Mouse (Mus musculus) left cerebral cortex, postnatal 4 days (tissue): ENCODE results near the gene E130308A19Rik. TPM values are rescaled to one million over a fixed set of nuclear protein-coding genes. Genes with fewer than 3 reads are reported as not detected.

Source experiments
- DNase-seq: peaks from one replicate; pipeline ENCODE4 v3.0.0-alpha.2; 2022
- intact Hi-C: fragments of 180-260 bp; cut with DNase I; formaldehyde crosslinking; loops from one replicate; pipeline ENCODE4 v1.15.1; 2025
- total RNA-seq, 2 experiments: library from RNA; stranded (reverse); gene quantifications; 2 replicates each; pipeline ENCODE4 v1.2.3; 2021

Gene E130308A19Rik
- total RNA-seq, 2 experiments from 2014 or later: 17.7 to 19.2 TPM

DNA sequence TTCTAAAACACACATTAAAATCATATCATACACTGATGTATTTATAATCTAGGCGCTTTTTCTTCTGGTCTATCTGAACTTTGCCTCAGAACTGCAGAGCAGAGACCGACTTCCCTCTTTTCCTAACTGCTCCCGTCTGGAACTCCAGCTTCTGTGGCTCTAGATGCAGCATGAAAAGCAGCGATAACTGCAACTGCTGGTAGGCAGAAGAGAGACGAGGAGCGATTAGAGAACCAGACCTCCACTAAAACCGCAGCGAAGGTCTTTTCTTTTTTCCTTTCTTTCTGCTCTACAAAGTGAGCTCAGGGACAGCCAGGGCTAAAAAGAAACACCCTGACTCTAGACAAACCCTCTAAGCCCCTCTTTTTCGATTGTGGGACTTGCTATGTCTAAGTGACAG, 4.1 kb downstream of the E130308A19Rik start:
- intact Hi-C loops: no loop called here
- DNase-seq: no peak

DNA sequence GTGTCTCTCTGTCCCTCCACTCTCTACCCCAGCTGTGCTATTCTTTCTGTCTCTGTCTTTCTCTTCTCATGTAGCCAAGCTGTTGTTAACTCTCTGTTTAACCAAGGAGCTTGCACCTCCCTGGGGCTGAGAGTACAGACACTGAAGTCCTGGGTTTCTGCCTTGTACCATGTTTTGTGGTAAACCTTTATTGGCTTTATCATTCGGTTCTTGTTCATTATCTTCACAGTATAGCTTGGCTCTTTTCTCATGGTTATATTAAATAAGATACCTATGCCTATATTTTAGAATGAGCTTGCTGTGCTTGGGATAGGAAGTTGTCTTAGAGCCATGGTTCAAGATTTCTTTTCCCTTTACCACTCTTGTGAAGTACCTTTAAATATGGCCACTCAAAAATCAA, 8.5 kb downstream of the E130308A19Rik start:
- intact Hi-C loops: no loop called here

DNA sequence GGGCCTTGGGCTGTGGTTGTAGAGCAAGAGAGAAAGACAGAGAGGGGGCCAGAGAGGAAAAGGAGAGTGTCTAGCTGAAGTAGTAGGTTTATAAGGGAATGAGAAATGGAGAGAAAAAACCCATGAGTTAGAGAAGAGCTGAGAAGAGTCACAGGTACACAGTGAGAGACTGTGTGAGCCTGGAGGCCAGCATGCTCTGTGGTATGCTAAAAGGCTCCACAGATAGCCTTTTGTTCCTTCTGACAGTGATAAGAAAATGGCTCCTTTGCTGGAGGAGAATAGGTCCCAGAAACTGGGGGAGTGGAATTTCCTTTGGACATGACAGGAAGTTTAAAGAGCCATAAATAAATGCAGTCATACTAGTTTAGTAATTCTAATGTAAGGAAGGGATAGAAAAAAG, 13.2 kb downstream of the E130308A19Rik start:
- intact Hi-C loops: no loop called here
- no peak for DNase-seq

More for the DNA sequence above, 8.5 kb downstream of the E130308A19Rik start:
- no peak for DNase-seq

DNA sequence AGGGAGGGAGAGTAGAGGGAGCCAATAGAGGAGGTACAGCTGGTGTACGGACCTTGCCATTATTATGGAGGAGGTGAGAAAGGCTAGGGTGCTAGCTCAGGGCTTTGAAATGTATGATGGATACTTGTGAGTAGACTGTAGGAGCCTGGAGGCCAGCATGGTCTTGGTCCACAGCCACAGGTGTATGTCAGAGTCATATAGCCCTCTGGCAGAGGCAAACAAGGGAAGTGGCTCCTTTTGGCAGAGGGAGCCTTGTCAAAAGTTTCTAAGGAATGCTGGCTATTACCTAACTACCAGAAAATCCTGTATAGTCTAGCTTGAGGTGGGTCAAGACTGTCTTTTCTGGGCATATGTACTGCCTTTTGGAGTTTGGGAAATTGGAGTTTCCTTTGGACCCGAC, 14.7 kb downstream of the E130308A19Rik start:
- DNase-seq: no peak
- intact Hi-C loops: no loop called here

DNA sequence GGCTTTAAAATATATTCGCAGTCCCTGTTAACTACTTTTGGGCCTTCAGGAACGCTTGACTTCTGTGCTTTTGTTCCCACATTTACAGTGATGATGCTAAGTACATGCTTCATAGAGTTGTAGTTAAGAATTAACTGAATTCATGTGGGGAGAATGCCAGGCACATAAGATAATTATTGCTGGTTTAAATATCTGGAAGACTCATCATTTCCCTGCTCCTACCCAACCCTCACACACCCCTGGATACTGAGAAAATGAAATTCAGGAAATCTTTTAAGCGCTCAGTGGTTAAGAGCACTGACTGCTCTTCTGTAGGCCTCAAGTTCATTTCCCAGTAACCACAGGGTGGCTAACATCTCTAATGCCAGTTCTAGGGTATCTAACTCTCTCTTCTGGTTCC, 16.0 kb downstream of the E130308A19Rik start:
- no peak for DNase-seq
- intact Hi-C loops: no loop called here

DNA sequence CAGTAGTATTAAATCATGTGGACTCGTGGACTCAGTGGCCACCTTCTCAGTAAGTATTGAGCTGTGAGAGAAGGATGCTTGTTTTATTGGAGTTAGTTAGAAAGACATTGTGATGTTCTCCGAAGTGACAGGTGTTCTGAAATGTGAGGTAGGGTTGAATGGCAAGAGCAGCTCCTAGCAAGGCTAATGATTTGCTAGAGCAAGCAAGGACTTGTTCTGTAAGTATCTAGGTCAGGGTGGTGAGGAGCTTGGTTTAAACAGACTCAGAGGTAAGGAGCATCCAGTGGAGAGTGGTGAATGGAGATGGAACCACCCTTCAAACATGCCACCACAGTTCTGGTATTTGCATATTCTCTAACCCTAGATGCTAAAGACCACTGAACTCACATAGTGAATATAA, 16.6 kb downstream of the E130308A19Rik start:
- intact Hi-C loops: no loop called here

DNA sequence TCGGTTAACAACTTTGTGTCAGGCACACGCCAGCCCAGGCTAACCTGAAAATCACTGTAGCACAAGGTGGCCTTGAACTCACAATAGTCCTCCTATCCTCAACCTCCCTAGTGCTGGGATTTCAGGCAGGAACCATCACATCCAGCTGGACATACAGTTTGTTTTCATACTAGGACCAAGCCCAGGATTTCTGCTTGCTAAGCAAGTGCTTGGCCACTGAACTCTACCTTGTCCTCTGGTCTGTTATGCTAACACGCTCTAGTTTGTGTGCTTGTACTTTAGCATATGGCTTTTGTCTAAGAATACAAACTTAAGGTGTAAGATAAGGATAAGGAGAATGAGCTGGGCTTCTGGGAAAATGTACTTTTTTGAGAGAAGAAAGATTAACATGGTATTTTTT, 18.4 kb downstream of the E130308A19Rik start:
- no peak for DNase-seq
- intact Hi-C loops: no loop called here

More for the DNA sequence above, 16.6 kb downstream of the E130308A19Rik start:
- DNase-seq: no peak

DNA sequence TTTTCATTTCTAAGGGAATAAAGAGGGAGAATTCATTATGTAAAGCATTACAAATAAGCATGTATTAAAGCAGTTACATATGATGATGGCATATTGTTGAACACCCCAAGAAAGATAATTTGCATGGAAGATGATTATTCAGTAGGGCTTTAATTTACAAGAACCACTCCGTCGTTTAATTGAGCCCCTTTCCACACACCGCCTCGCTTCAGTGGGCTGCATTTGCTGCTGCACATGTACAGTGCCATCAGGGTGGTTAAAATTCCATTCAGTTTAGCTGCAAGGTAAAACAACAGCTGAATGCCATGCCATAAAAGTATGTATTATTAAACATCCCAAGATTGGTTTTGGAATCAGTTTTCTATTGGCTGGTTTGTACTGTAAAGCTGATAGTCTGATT, 19.0 kb downstream of the E130308A19Rik start:
- intact Hi-C loops: no loop called here
- DNase-seq: no peak

DNA sequence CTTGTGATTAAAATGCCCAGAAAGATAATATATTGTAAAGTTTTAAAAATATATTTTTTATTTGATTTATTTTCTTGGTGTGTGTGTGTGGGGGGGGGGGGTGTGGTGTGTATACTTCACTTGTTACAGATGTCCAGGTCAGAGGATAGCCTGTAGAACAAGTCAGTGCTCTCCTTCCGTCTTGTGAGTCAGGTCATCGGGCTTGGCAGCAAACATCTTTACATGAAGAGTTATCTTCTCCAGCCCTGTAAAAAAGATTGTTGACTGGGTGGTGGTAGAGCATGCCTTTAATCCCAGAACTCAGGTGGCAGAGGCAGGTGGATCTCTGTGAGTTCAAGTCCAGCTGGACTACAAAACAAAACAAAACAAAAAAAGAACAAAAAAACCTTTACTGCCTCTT, 19.6 kb downstream of the E130308A19Rik start:
- intact Hi-C loops: no loop called here
- DNase-seq: no peak

DNA sequence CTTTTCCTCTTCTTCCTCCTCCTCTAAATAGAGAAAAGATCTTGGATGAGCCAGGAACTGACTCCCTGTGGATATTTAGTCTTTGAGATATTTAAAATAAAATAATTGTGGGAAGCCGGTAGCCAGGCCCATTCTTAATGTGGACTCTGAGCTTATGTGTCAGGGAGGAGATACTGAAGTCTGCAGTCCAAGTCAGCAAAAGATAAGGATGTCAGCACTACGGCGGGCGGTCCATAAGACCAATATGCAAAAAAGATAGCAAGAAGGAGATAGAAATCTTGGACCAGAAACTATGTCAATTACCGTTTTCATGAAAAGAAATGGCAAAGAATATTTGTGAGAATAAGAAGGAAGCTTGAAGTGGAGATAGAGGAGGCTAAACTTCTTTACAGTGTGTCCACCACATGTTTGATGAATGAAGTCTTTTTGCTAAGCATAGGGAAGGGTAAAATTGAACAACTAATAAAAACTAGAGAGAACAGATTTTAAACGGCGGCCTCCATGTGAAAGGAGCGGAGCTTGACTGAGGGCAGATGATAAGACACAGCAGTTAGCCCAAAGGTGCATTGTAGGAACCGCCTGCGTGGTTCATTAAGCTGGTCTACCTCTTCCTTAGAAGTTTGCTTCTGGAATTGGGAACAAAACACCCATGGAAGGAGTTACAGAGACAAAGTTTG, 20.1 kb downstream of the E130308A19Rik start:
- intact Hi-C loops: no loop called here
- DNase-seq: no peak

DNA sequence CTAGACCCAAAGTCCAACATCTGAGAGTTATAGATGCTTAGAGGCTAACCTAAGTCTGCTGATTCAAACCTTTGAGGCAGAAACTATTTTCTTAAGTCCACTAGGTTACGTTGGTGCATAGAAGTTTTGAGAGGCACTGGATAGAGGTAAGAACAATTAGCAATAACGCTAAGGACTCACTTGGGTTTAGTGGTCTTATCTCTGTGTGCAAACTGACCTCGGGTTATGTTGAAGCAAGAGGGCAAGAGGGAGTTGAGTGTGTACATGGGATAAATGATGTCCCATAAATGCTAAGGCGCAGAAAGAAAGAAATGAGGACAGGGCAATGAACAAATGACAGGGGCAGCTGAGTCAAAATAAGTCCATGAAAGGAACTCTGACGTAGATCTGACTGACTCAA, 23.1 kb downstream of the E130308A19Rik start:
- no peak for DNase-seq
- intact Hi-C loops: no loop called here

DNA sequence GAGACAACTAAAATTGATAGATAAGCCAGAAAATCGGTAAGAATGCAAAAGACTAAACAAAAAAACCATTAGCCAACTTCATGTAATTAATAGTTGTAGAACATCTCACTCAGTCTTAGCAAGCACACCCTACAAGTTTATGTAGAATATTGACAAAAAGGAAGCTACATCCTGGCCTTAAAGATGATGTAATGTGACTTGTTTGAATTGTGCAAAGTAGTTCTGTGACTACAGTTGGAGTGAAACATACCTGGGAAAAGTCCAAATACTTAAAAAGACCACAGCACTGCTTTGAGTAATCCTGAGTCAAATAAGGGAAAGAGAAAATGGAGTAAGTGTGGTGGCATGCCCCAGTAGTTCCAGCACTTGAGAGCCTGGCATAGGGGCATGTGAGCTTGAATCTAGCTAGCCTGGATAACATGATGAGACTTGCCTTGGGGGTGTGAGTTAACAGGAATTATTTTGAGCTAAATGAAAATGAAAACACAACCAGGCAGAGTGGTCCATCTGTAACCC, 26.2 kb downstream of the E130308A19Rik start:
- intact Hi-C loops: no loop called here
- no peak for DNase-seq

DNA sequence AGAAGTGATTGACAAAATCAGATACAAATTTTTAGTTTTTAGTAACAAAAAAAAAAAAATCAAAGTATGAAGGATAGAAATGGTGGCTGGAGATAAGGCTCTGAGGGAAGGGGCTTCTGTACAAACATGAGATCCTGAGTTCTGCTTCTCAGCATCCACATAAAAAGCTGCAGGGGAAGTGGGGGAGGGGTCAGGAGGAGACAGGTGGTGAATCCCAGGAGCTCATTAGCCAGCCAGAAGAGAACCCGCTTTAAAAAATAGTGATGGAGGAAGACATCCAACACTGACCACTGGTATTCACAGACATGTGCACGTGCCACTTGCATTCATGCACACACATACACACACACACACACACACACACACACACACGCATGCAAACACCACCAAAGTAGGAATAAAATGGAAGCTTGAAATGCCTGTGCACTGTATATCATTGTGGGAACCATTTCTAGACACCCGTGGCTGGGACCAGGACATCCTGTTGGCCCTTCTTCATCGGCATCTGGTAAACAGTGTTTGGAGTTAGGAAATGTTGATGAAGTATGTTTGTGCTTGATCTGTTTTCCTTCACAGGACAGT, 30.1 kb downstream of the E130308A19Rik start:
- peak; percentile 10 for DNase-seq
- intact Hi-C loops: no loop called here

DNA sequence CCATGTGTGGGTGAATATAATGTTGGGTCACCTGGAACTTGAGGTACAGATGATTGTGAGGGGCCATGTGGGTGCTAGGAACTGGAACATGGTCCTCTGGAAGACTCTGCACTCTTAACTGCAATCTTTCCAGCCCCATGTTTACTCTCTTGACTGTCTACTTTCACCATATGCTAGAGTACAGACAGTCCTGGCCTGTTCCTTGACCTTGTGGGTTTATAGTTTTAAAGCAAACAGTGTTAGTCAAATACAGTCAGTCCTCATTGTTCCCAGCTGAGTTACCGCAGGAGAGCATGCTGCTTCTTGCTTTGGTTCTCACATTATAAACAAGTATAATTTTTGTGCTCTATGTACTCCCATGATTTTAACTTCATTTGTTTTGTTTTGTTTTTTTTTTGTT, 36.2 kb downstream of the E130308A19Rik start:
- DNase-seq: no peak
- intact Hi-C loops: no loop called here

DNA sequence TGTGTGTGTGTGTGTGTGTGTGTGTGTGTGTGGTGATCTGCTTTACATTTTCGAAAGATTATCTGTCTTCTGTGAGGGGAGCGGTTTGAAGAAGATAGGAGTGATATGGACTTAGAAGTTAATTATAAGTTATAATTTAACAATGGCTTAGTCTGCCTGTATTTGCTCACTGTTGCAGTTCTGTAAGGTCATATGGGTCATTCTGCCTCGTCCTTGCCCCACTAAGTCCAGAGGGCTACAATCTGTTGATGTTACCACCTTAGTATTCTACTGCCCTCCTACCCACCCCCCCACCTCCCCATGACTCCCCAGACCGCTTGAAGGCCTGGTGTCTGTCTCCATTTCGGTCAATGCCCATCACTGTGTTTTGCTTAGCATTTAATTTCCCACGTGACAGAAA, 37.4 kb downstream of the E130308A19Rik start:
- intact Hi-C loops: no loop called here
- no peak for DNase-seq

DNA sequence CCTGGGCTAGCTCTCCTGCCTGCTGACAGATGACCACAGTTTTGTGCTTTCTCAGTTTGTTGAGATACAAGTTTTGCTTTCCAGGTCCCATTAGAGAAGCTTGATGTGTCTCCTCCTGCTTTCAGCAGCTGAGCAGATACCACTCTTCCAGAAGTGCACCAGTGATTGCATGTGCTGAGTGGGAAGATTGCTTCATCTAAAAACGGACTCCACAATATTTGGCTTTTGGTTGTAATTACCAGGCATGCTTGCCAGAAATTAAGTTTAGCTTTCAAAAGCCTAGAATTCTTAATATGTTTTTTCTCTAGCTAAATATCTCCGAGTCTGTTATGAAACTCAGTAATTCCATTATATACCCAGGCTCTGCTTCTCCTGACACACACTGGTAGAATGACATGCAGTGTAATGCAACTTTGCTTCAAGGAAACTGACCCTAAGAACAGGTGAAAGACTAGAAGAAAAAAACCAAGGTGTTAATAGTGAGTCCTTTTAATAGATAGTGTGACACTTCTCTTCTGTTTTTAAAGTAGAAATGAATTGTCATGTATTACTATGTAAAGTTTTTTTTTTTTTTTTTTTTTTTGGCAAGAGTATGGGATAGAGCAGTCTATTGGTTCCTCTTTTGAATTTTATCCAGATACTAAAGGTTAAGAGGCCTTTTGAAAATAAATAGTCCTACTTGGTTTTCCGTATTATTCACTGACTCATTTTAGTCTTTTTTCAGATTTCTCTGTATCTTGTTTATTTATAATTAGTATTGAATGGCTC, 40.7 kb downstream of the E130308A19Rik start:
- DNase-seq: no peak
- intact Hi-C loops: no loop called here

DNA sequence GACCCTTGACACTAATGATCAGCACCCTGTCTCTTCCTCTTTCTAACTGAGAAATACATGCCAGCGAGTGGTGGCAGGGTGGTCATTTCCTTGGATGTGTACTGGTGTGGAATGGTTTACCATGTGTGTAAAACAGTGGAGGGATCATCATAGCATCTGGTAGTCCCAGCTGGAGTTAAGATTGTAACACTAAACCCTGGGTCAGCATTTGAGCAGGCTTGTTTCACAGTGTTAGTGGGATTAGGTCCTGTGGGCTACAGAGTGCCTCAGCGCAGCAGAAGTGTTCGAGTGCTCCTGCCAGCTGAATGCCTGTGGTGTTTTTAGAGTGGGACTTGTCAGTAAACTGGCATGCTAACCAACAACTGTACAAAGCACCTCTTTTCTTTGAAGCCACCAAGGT, 42.0 kb downstream of the E130308A19Rik start:
- intact Hi-C loops: no loop called here
- peak; percentile 5 for DNase-seq

DNA sequence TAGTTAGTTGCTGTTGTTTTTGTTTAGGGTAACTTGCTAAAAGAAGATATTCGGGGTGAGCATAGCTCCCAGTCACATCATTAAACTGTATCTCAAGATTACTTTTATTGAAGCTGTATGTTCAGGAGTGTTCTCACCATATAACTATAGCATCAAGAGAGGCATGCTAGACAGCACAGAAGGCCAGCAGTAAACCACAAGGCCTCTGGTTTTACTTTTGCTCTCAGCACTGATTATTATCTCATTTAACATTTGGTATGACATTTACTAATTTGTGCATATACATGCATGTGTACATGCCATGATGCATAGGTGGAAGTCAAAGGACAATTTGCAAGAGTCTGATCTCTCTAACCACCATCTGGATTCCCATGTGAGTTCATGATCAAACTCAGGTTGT, 43.1 kb downstream of the E130308A19Rik start:
- DNase-seq: no peak
- intact Hi-C loops: no loop called here

DNA sequence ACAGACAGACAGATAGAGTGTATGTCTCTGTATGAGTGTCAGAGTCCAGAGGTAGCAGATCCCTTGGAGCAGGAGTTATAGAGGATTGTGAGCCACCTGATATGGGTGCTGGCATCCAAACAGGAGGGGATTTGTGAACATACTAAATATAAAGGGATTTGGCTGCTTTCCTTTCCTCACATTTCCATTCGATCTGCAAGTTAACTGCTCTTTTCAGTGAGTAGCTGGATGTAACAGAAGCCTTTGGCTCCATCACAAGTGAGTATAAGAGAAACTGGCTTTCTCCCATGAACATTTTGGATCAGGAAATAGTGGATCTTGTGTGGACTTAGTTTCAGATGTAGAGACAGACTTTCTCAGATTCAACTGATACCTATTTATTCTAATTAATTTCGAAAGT, 44.0 kb downstream of the E130308A19Rik start:
- no peak for DNase-seq
- intact Hi-C loops: no loop called here

DNA sequence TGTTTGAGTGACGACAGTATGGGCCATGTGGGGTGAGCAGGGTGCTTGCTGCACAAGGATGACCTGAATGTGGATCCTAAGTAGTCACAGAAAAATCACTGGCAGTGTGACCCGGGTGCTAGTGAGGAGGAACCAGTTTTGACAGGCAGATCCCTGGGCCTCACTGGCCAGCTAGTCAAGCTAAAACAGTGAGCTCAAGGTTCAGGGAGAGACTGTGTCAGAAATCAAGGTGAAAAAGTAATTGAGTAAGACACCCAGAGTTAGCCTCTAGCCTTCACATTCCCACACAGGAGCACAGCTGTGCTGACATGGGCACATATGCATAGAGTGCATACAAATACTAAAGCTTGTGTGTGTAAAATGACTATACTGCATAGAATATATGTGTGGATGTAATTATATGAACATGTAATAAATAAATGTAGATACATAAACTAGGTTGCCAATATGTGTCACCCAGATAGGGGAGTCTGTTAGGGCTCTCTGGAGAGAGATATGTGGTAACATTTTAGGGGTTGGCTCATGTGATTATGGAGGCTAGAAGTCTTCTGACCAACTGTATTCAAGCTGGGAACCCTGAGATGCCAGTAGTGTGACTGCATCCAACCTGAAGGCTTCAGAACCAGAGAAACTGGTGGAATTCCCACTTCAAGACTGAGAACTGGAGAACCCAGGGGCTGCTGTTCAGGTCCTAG, 47.6 kb downstream of the E130308A19Rik start:
- intact Hi-C loops: no loop called here
- DNase-seq: no peak
